ENCODE assay signal across 7 mouse cellular contexts in the genomic region with DNA sequence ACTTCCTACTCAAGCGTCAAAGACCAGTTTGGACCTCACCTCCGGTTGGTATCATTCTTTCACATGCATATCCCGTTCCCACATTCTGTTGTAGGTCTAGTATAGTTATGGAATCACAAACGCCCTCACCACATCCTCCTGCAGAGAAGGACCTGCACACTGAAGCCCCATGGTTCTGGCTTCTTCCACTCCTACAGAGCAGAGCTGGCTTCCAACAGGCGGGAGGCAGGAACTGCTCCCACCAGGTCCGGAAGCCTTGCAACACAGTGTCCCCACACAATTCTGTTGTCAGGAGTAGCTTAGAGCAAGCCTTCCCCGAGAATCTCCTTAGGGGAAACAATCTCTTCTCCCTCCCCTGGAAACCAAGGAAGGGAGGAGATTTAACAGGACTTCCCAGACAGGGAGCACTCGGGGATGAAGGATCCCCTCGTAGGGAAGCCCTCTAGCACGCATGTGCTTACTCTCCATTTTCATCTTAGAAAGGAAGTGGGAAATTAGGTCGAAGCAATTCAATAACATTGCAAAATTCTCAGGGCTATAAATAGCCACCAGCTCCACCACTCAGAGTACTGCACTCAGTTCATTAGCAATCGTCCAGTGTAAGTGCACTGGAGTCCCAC. TPM values are rescaled to one million over a fixed set of nuclear protein-coding genes. Genes with fewer than 3 reads are reported as not detected.
DNase-seq lines count a peak whose midpoint lies in the region; ATAC-seq lines count a peak whose summit lies in the region.

No protein-coding gene starts in this region.

- no peak for ATAC-seq in limb, embryonic 12.5 days (ENCODE audit: insufficient number of reproducible peaks, insufficient read depth, low FRiP score, low TSS enrichment, low read depth)
- no peak for ATAC-seq in heart, embryonic 11.5 days (replicated peaks; ENCODE audit: insufficient number of reproducible peaks, low FRiP score, low TSS enrichment)
- ATAC-seq in limb, embryonic 13.5 days (ENCODE audit: low FRiP score, low read depth): no peak
- ATAC-seq in monocyte, adult 5-6 weeks (replicated peaks; ENCODE audit: insufficient number of reproducible peaks, low FRiP score, low TSS enrichment, poor library complexity, severe bottlenecking): 0 out of 2 replicates have a peak, but pooled peaks have one; percentile 5

- 68% methylated on average over 12 of the region's 12 CpGs for WGBS in limb, embryonic 12.5 days
- WGBS in limb, embryonic 10.5 days: 81% methylated on average over 12 of the region's 12 CpGs
- WGBS in heart, embryonic 11.5 days (ENCODE audit: insufficient replicate concordance): 54% methylated on average over 12 of the region's 12 CpGs
- WGBS in limb, embryonic 13.5 days: 65% methylated on average over 12 of the region's 12 CpGs

- H3K4me2 ChIP-seq in limb, embryonic 12.5 days: no peak overlapping the region
- H3K4me2 ChIP-seq in heart, embryonic 11.5 days: 0 out of 2 replicates have a peak overlapping the region, but pooled peaks have one; percentile 17
- H3K4me2 ChIP-seq in limb, embryonic 13.5 days (replicated peaks): 0 out of 2 replicates have a peak overlapping the region, but pooled peaks have one; percentile 3

- H3K4me1 ChIP-seq in limb, embryonic 12.5 days (replicated peaks): peaks cover 74% of the 10 kb centered on the region
- H3K4me1 ChIP-seq in limb, embryonic 10.5 days: peaks cover 84% of the 10 kb centered on the region
- H3K4me1 ChIP-seq in heart, embryonic 11.5 days (ENCODE audit: control insufficient read depth, insufficient read depth, low read length): peaks cover 74% of the 10 kb centered on the region
- H3K4me1 ChIP-seq in limb, embryonic 13.5 days: peaks cover 72% of the 10 kb centered on the region

- H3K27ac ChIP-seq in limb, embryonic 12.5 days: peak overlapping the region; percentile 23; the same call in 1 of the 2 replicates
- H3K27ac ChIP-seq in limb, embryonic 10.5 days: no peak overlapping the region
- 0 out of 2 replicates have a peak overlapping the region, but pooled peaks have one; percentile 17 for H3K27ac ChIP-seq in heart, embryonic 11.5 days (ENCODE audit: low read depth, low read length)
- H3K27ac ChIP-seq in limb, embryonic 13.5 days: no peak overlapping the region

- H3K4me3 ChIP-seq in limb, embryonic 12.5 days (replicated peaks): no peak overlapping the region
- H3K4me3 ChIP-seq in limb, embryonic 10.5 days: no peak overlapping the region
- no peak overlapping the region for H3K4me3 ChIP-seq in heart, embryonic 11.5 days (ENCODE audit: low read depth, low read length)
- H3K4me3 ChIP-seq in limb, embryonic 13.5 days: no peak overlapping the region

- peaks cover 12% of the 10 kb centered on the region for H3K36me3 ChIP-seq in limb, embryonic 12.5 days
- peaks cover 12% of the 10 kb centered on the region for H3K36me3 ChIP-seq in limb, embryonic 10.5 days
- H3K36me3 ChIP-seq in heart, embryonic 11.5 days (ENCODE audit: control insufficient read depth, insufficient read depth, low read length): no peaks in the 10 kb centered on the region
- H3K36me3 ChIP-seq in limb, embryonic 13.5 days: peaks cover 11% of the 10 kb centered on the region

- no peak overlapping the region for H3K9ac ChIP-seq in limb, embryonic 12.5 days (replicated peaks)
- H3K9ac ChIP-seq in heart, embryonic 11.5 days (ENCODE audit: low read depth, low read length): no peak overlapping the region
- H3K9ac ChIP-seq in limb, embryonic 13.5 days: no peak overlapping the region

- no peaks in the 10 kb centered on the region for H3K27me3 ChIP-seq in limb, embryonic 12.5 days
- H3K27me3 ChIP-seq in limb, embryonic 10.5 days (ENCODE audit: low read depth, poor library complexity, severe bottlenecking): no peaks in the 10 kb centered on the region
- no peaks in the 10 kb centered on the region for H3K27me3 ChIP-seq in heart, embryonic 11.5 days (ENCODE audit: control insufficient read depth, insufficient read depth, low read length)
- no peaks in the 10 kb centered on the region for H3K27me3 ChIP-seq in limb, embryonic 13.5 days

- DNase-seq in limb, embryonic 10.5 days (ENCODE audit: low spot score): no peak
- DNase-seq in cerebellum, adult 9-11 months: peak; percentile 72
- DNase-seq in ovary, postnatal 10 days (ENCODE audit: low spot score): no peak

- H3K9me3 ChIP-seq in limb, embryonic 12.5 days: no peaks in the 10 kb centered on the region
- H3K9me3 ChIP-seq in limb, embryonic 10.5 days (replicated peaks): no peaks in the 10 kb centered on the region
- H3K9me3 ChIP-seq in heart, embryonic 11.5 days (replicated peaks; ENCODE audit: control insufficient read depth, low read length): no peaks in the 10 kb centered on the region
- no peaks in the 10 kb centered on the region for H3K9me3 ChIP-seq in limb, embryonic 13.5 days

RNA-seq across cellular contexts. Expression of gene Elmo2, which starts 5.6 kb away (rescaled TPM):
- polyA plus RNA-seq in limb, embryonic 12.5 days (2016; fragmentation: Nextera tagmentation; extraction: Ambion mirVana): 83.2 and 88.4 TPM in 2 replicates
- 76.9 and 94.2 TPM in 2 replicates for polyA plus RNA-seq in limb, embryonic 10.5 days (2016; fragmentation: Nextera tagmentation; extraction: Ambion mirVana)
- polyA plus RNA-seq in heart, embryonic 11.5 days (2014; fragmentation: Nextera tagmentation; extraction: Ambion mirVana): 50.6 and 59.5 TPM in 2 replicates
- polyA plus RNA-seq in limb, embryonic 13.5 days (2015; fragmentation: Nextera tagmentation; extraction: Ambion mirVana): 83.0 and 86.4 TPM in 2 replicates
- 120 to 175 TPM (median 140 TPM) in 3 replicates for total RNA-seq in monocyte, adult 5-6 weeks (2017)

RNA-seq across cellular contexts. Expression of gene Slc35c2, which starts 33.0 kb away (rescaled TPM):
- polyA plus RNA-seq in limb, embryonic 12.5 days (2016; fragmentation: Nextera tagmentation; extraction: Ambion mirVana): 47.2 and 48.3 TPM in 2 replicates
- polyA plus RNA-seq in limb, embryonic 10.5 days (2016; fragmentation: Nextera tagmentation; extraction: Ambion mirVana): 61.3 and 65.5 TPM in 2 replicates
- polyA plus RNA-seq in heart, embryonic 11.5 days (2014; fragmentation: Nextera tagmentation; extraction: Ambion mirVana): 32.4 and 38.9 TPM in 2 replicates
- 56.3 and 56.4 TPM in 2 replicates for polyA plus RNA-seq in limb, embryonic 13.5 days (2015; fragmentation: Nextera tagmentation; extraction: Ambion mirVana)
- 40.2 to 52.6 TPM (median 47.2 TPM) in 3 replicates for total RNA-seq in monocyte, adult 5-6 weeks (2017)

RNA-seq across cellular contexts. Expression of gene Zfp663, which starts 47.9 kb away (rescaled TPM):
- 0.74 and 1.2 TPM in 2 replicates for polyA plus RNA-seq in limb, embryonic 12.5 days (2016; fragmentation: Nextera tagmentation; extraction: Ambion mirVana)
- 0.64 and 1.3 TPM in 2 replicates for polyA plus RNA-seq in limb, embryonic 10.5 days (2016; fragmentation: Nextera tagmentation; extraction: Ambion mirVana)
- polyA plus RNA-seq in heart, embryonic 11.5 days (2014; fragmentation: Nextera tagmentation; extraction: Ambion mirVana): 0.28 and 0.69 TPM in 2 replicates
- 0.31 and 0.75 TPM in 2 replicates for polyA plus RNA-seq in limb, embryonic 13.5 days (2015; fragmentation: Nextera tagmentation; extraction: Ambion mirVana)
- total RNA-seq in monocyte, adult 5-6 weeks (2017): not detected in 3 replicates

Comparison
In these comparisons a context has a peak if more than half of its experiments do, and no peak if none do; other contexts are left out.
1. H3K27ac ChIP-seq: peak in limb, embryonic 12.5 days (single experiment) and heart, embryonic 11.5 days (single experiment); none in limb, embryonic 10.5 days (single experiment) and limb, embryonic 13.5 days (single experiment).